Mouse (Mus musculus): ENCODE measurements around the gene Ostm1.

Ostm1 gene

GRCm38 (mm10) chr10:42583157-42583872, at the start of gene Ostm1, which contains the start of gene Nr2e1:
Ostm1 (plus strand) TSS chr10:42583822.
Nr2e1 (minus strand) TSS chr10:42583632.
- in situ Hi-C loops (cut with MboI; ENCODE audit: low sequenced_read_pairs): no loop called here

GRCm38 (mm10) chr10:42533836-42534453, 49.7 kb upstream of the Ostm1 start:
- in situ Hi-C loops (cut with MboI; ENCODE audit: low sequenced_read_pairs): no loop called here

- in situ Hi-C loops (cut with MboI; ENCODE audit: low sequenced_read_pairs): no loop called here
Measured at GRCm38 (mm10) chr10:42537571-42538316, 45.9 kb upstream of the Ostm1 start.

- in situ Hi-C loops (cut with MboI; ENCODE audit: low sequenced_read_pairs): no loop called here
Measured at GRCm38 (mm10) chr10:42545707-42546503, 37.7 kb upstream of the Ostm1 start.

GRCm38 (mm10) chr10:42546507-42546906, 37.1 kb upstream of the Ostm1 start:
- in situ Hi-C loops (cut with MboI; ENCODE audit: low sequenced_read_pairs): no loop called here

GRCm38 (mm10) chr10:42559581-42560200, 23.9 kb upstream of the Ostm1 start:
- in situ Hi-C loops (cut with MboI; ENCODE audit: low sequenced_read_pairs): no loop called here

- in situ Hi-C loops (cut with MboI; ENCODE audit: low sequenced_read_pairs): no loop called here
Measured at GRCm38 (mm10) chr10:42562272-42562671, 21.4 kb upstream of the Ostm1 start.

GRCm38 (mm10) chr10:42572567-42572966, 11.1 kb upstream of the Ostm1 start:
- in situ Hi-C loops (cut with MboI; ENCODE audit: low sequenced_read_pairs): no loop called here

- in situ Hi-C loops (cut with MboI; ENCODE audit: low sequenced_read_pairs): no loop called here
Measured at GRCm38 (mm10) chr10:42572971-42573370, 10.7 kb upstream of the Ostm1 start.

- in situ Hi-C loops (cut with MboI; ENCODE audit: low sequenced_read_pairs): no loop called here
Measured at GRCm38 (mm10) chr10:42574639-42575038, 9.0 kb upstream of the Ostm1 start.

GRCm38 (mm10) chr10:42577525-42578280, 5.9 kb upstream of the Ostm1 start:
- in situ Hi-C loops (cut with MboI; ENCODE audit: low sequenced_read_pairs): no loop called here

- in situ Hi-C loops (cut with MboI; ENCODE audit: low sequenced_read_pairs): no loop called here
Measured at GRCm38 (mm10) chr10:42578281-42578675, 5.3 kb upstream of the Ostm1 start.

GRCm38 (mm10) chr10:42578698-42579474, 4.7 kb upstream of the Ostm1 start:
- in situ Hi-C loops (cut with MboI; ENCODE audit: low sequenced_read_pairs): no loop called here

- in situ Hi-C loops (cut with MboI; ENCODE audit: low sequenced_read_pairs): no loop called here
Measured at GRCm38 (mm10) chr10:42579475-42580130, 4.0 kb upstream of the Ostm1 start.

GRCm38 (mm10) chr10:42580131-42580950, 3.3 kb upstream of the Ostm1 start:
- in situ Hi-C loops (cut with MboI; ENCODE audit: low sequenced_read_pairs): no loop called here

GRCm38 (mm10) chr10:42580951-42581277, 2.7 kb upstream of the Ostm1 start:
- in situ Hi-C loops (cut with MboI; ENCODE audit: low sequenced_read_pairs): no loop called here

GRCm38 (mm10) chr10:42581694-42582565, 1.7 kb upstream of the Ostm1 start:
- in situ Hi-C loops (cut with MboI; ENCODE audit: low sequenced_read_pairs): no loop called here

Measured in CH12F3 (cell line).